Mouse (Mus musculus): ENCODE results near the gene Grik5. TPM values are rescaled to one million over a fixed set of nuclear protein-coding genes. Genes with fewer than 3 reads are reported as not detected.

Gene Grik5
- polyA plus RNA-seq, 1 experiment from 2014 or later: 12.5 TPM

GRCm38 (mm10) chr7:24987941-24988340 is 84.2 kb downstream of the Grik5 start:
- peaks cover 55% of the 10 kb centered on the region for H3K36me3 ChIP-seq (ENCODE audit: control insufficient read depth, insufficient read depth, low read length)
- no peak overlapping the region for H3K27ac ChIP-seq (ENCODE audit: low read depth, low read length)
- no peak for ATAC-seq
- H3K9me3 ChIP-seq (ENCODE audit: control insufficient read depth, low read length): no peaks in the 10 kb centered on the region
- H3K4me1 ChIP-seq (ENCODE audit: control insufficient read depth, insufficient read depth, low read depth, low read length): no peaks in the 10 kb centered on the region
- H3K9ac ChIP-seq (ENCODE audit: low read depth, low read length): no peak overlapping the region
- no peak overlapping the region for H3K4me2 ChIP-seq (ENCODE audit: low read length)
- 89% methylated on average over 14 of the region's 14 CpGs for WGBS
- H3K27me3 ChIP-seq (replicated peaks; ENCODE audit: control insufficient read depth, insufficient read depth, low read length): no peaks in the 10 kb centered on the region
- H3K4me3 ChIP-seq (ENCODE audit: low read length): no peak overlapping the region

- no peaks in the 10 kb centered on the region for H3K27me3 ChIP-seq (replicated peaks; ENCODE audit: control insufficient read depth, insufficient read depth, low read length)
- no peak overlapping the region for H3K27ac ChIP-seq (ENCODE audit: low read depth, low read length)
- H3K9me3 ChIP-seq (ENCODE audit: control insufficient read depth, low read length): no peaks in the 10 kb centered on the region
- no peak overlapping the region for H3K9ac ChIP-seq (ENCODE audit: low read depth, low read length)
- H3K36me3 ChIP-seq (ENCODE audit: control insufficient read depth, insufficient read depth, low read length): peaks cover 56% of the 10 kb centered on the region
- no peaks in the 10 kb centered on the region for H3K4me1 ChIP-seq (ENCODE audit: control insufficient read depth, insufficient read depth, low read depth, low read length)
- no peak for ATAC-seq
- 76% methylated on average over 5 of the region's 5 CpGs for WGBS
- H3K4me2 ChIP-seq (ENCODE audit: low read length): no peak overlapping the region
- no peak overlapping the region for H3K4me3 ChIP-seq (ENCODE audit: low read length)
Observed at GRCm38 (mm10) chr7:24985799-24986198, 86.3 kb downstream of the Grik5 start.

- no peaks in the 10 kb centered on the region for H3K27me3 ChIP-seq (replicated peaks; ENCODE audit: control insufficient read depth, insufficient read depth, low read length)
- no peaks in the 10 kb centered on the region for H3K4me1 ChIP-seq (ENCODE audit: control insufficient read depth, insufficient read depth, low read depth, low read length)
- no peak overlapping the region for H3K4me2 ChIP-seq (ENCODE audit: low read length)
- WGBS: 92% methylated on average over 2 of the region's 2 CpGs
- H3K9me3 ChIP-seq (ENCODE audit: control insufficient read depth, low read length): no peaks in the 10 kb centered on the region
- no peak for ATAC-seq
- no peak overlapping the region for H3K27ac ChIP-seq (ENCODE audit: low read depth, low read length)
- no peak overlapping the region for H3K4me3 ChIP-seq (ENCODE audit: low read length)
- no peak overlapping the region for H3K9ac ChIP-seq (ENCODE audit: low read depth, low read length)
- H3K36me3 ChIP-seq (ENCODE audit: control insufficient read depth, insufficient read depth, low read length): peaks cover 66% of the 10 kb centered on the region
Observed at GRCm38 (mm10) chr7:24984307-24984706, 87.8 kb downstream of the Grik5 start.

GRCm38 (mm10) chr7:24983396-24983795 is 88.8 kb downstream of the Grik5 start:
- no peaks in the 10 kb centered on the region for H3K9me3 ChIP-seq (ENCODE audit: control insufficient read depth, low read length)
- no peak for ATAC-seq
- peaks cover 65% of the 10 kb centered on the region for H3K36me3 ChIP-seq (ENCODE audit: control insufficient read depth, insufficient read depth, low read length)
- WGBS: 87% methylated on average over 5 of the region's 5 CpGs
- no peaks in the 10 kb centered on the region for H3K4me1 ChIP-seq (ENCODE audit: control insufficient read depth, insufficient read depth, low read depth, low read length)
- H3K4me2 ChIP-seq (ENCODE audit: low read length): no peak overlapping the region
- no peaks in the 10 kb centered on the region for H3K27me3 ChIP-seq (replicated peaks; ENCODE audit: control insufficient read depth, insufficient read depth, low read length)
- H3K9ac ChIP-seq (ENCODE audit: low read depth, low read length): no peak overlapping the region
- no peak overlapping the region for H3K4me3 ChIP-seq (ENCODE audit: low read length)
- H3K27ac ChIP-seq (ENCODE audit: low read depth, low read length): no peak overlapping the region

GRCm38 (mm10) chr7:24980439-24980838 is 91.7 kb downstream of the Grik5 start:
- Histone ChIP-seq H3K4me2 (ENCODE audit: low read length) (no peak overlapping the region), H3K9ac (ENCODE audit: low read depth, low read length) (no peak overlapping the region), H3K4me3 (ENCODE audit: low read length) (no peak overlapping the region), H3K27ac (ENCODE audit: low read depth, low read length) (no peak overlapping the region), H3K36me3 (ENCODE audit: control insufficient read depth, insufficient read depth, low read length) (peaks cover 51% of the 10 kb centered on the region), H3K9me3 (ENCODE audit: control insufficient read depth, low read length) (no peaks in the 10 kb centered on the region), H3K4me1 (ENCODE audit: control insufficient read depth, insufficient read depth, low read depth, low read length) (no peaks in the 10 kb centered on the region), H3K27me3 (replicated peaks; ENCODE audit: control insufficient read depth, insufficient read depth, low read length) (no peaks in the 10 kb centered on the region)
- ATAC-seq: no peak
- WGBS: 77% methylated on average over 7 of the region's 7 CpGs

GRCm38 (mm10) chr7:24978781-24979180 is 93.4 kb downstream of the Grik5 start:
- Histone ChIP-seq H3K4me3 (ENCODE audit: low read length) (no peak overlapping the region), H3K4me2 (ENCODE audit: low read length) (no peak overlapping the region), H3K36me3 (ENCODE audit: control insufficient read depth, insufficient read depth, low read length) (peaks cover 39% of the 10 kb centered on the region), H3K27ac (ENCODE audit: low read depth, low read length) (peak overlapping the region; percentile 23; the same call in 1 of the 2 replicates), H3K27me3 (replicated peaks; ENCODE audit: control insufficient read depth, insufficient read depth, low read length) (no peaks in the 10 kb centered on the region), H3K4me1 (ENCODE audit: control insufficient read depth, insufficient read depth, low read depth, low read length) (no peaks in the 10 kb centered on the region), H3K9me3 (ENCODE audit: control insufficient read depth, low read length) (no peaks in the 10 kb centered on the region), H3K9ac (ENCODE audit: low read depth, low read length) (no peak overlapping the region)
- ATAC-seq: no peak
- WGBS: 89% methylated on average over 7 of the region's 7 CpGs

- Histone ChIP-seq H3K4me1 (ENCODE audit: control insufficient read depth, insufficient read depth, low read depth, low read length) (peaks cover 11% of the 10 kb centered on the region), H3K36me3 (ENCODE audit: control insufficient read depth, insufficient read depth, low read length) (peaks cover 17% of the 10 kb centered on the region), H3K27ac (ENCODE audit: low read depth, low read length) (no peak overlapping the region), H3K27me3 (replicated peaks; ENCODE audit: control insufficient read depth, insufficient read depth, low read length) (no peaks in the 10 kb centered on the region), H3K4me2 (ENCODE audit: low read length) (no peak overlapping the region), H3K9me3 (ENCODE audit: control insufficient read depth, low read length) (no peaks in the 10 kb centered on the region), H3K4me3 (ENCODE audit: low read length) (no peak overlapping the region), H3K9ac (ENCODE audit: low read depth, low read length) (no peak overlapping the region)
- no peak for ATAC-seq
- 32% methylated on average over 9 of the region's 9 CpGs for WGBS
Observed at GRCm38 (mm10) chr7:24974893-24975595, 97.1 kb downstream of the Grik5 start.

- Histone ChIP-seq H3K9me3 (ENCODE audit: control insufficient read depth, low read length) (no peaks in the 10 kb centered on the region), H3K36me3 (ENCODE audit: control insufficient read depth, insufficient read depth, low read length) (peaks cover 6% of the 10 kb centered on the region), H3K27me3 (replicated peaks; ENCODE audit: control insufficient read depth, insufficient read depth, low read length) (no peaks in the 10 kb centered on the region), H3K4me2 (ENCODE audit: low read length) (no peak overlapping the region), H3K4me1 (ENCODE audit: control insufficient read depth, insufficient read depth, low read depth, low read length) (peaks cover 11% of the 10 kb centered on the region), H3K27ac (ENCODE audit: low read depth, low read length) (no peak overlapping the region), H3K4me3 (ENCODE audit: low read length) (no peak overlapping the region), H3K9ac (ENCODE audit: low read depth, low read length) (no peak overlapping the region)
- 80% methylated on average over 5 of the region's 5 CpGs for WGBS
- no peak for ATAC-seq
Observed at GRCm38 (mm10) chr7:24973902-24974301, 98.2 kb downstream of the Grik5 start.

- Histone ChIP-seq H3K4me2 (ENCODE audit: low read length) (no peak overlapping the region), H3K9ac (ENCODE audit: low read depth, low read length) (no peak overlapping the region), H3K27ac (ENCODE audit: low read depth, low read length) (no peak overlapping the region), H3K4me1 (ENCODE audit: control insufficient read depth, insufficient read depth, low read depth, low read length) (peaks cover 11% of the 10 kb centered on the region), H3K4me3 (ENCODE audit: low read length) (no peak overlapping the region), H3K9me3 (ENCODE audit: control insufficient read depth, low read length) (no peaks in the 10 kb centered on the region), H3K27me3 (replicated peaks; ENCODE audit: control insufficient read depth, insufficient read depth, low read length) (no peaks in the 10 kb centered on the region), H3K36me3 (ENCODE audit: control insufficient read depth, insufficient read depth, low read length) (peaks cover 1% of the 10 kb centered on the region)
- WGBS: 79% methylated on average over 4 of the region's 4 CpGs
- no peak for ATAC-seq
Observed at GRCm38 (mm10) chr7:24973208-24973607, 98.9 kb downstream of the Grik5 start.

Data from hindbrain, embryonic 16.5 days (tissue).